Mouse (Mus musculus) stomach, postnatal 0 days (tissue): ENCODE measurements around the gene Ncan.

Experiments used
- CTCF ChIP-seq: IDR thresholded peaks from 2 replicates; pipeline ENCODE4 v1.5.1; 2016; ENCODE audit warnings: antibody characterized with exemption, low read depth, mild to moderate bottlenecking, moderate library complexity
- EP300 ChIP-seq: optimal IDR thresholded peaks from 2 replicates; pipeline ENCODE3; 2016; ENCODE audit warnings: antibody characterized with exemption

- TF ChIP-seq CTCF: no peak
- TF ChIP-seq EP300: no peak
Measured at GRCm38 (mm10) chr8:70043996-70044395, 76.7 kb downstream of the Ncan start.
